Mouse (Mus musculus) C2C12 (cell line): Measurements from ENCODE around the gene Sowahd.

Source experiments
- CTCF ChIP-seq: IDR thresholded peaks from one replicate; pipeline ENCODE4 v1.5.1; 2011; ENCODE audit not compliant: control insufficient read depth, insufficient read depth, insufficient read length
- MAX ChIP-seq: IDR thresholded peaks from one replicate; pipeline ENCODE4 v1.6.1; 2011; ENCODE audit warnings: mild to moderate bottlenecking, control low read depth

DNA sequence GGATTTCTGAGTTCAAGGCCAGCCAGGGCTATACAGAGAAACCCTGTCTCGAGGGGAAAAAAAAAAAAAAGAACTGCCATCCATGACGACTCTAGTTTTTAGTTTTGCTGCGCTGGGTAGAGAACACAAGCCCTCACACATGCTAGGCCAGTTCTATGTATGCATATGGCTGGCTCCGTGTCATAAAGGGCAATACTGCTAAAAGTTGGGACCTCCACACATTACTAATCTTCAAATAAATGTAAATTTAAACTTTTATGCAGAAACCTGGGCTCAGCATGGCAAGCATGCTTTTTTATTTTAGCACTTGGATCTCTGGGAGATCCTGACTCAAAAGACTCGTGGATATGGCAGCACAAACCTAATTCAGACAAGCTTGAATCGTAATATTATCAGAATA, 32.5 kb downstream of the Sowahd start:
- TF ChIP-seq CTCF (no peak), MAX (no peak)
